Mouse (Mus musculus) heart, adult 2 months (tissue): Measurements from ENCODE around the gene Hspa8. TPM values are rescaled to one million over a fixed set of nuclear protein-coding genes. Genes with fewer than 3 reads are reported as not detected.

Experiments
- DNase-seq, 2 experiments: peaks; one replicate each; pipeline ENCODE4 v3.0.0; 2021
- H3K27ac ChIP-seq: fragments of 200-600 bp; 2 replicates; pipeline ENCODE4 v1.8.1; 2022
- H3K27me3 ChIP-seq: fragments of 200-500 bp; 2 replicates; pipeline ENCODE4 v1.6.1; 2012; ENCODE audit warnings: mild to moderate bottlenecking, low read length, inconsistent platforms, mixed read lengths; ENCODE audit not compliant: control insufficient read depth, insufficient read depth
- H3K36me3 ChIP-seq: fragments of 200-500 bp; 2 replicates; pipeline ENCODE4 v1.6.1; 2012; ENCODE audit warnings: low read length, inconsistent platforms; ENCODE audit not compliant: control insufficient read depth, insufficient read depth
- H3K4me1 ChIP-seq: fragments of 200-500 bp; 2 replicates; pipeline ENCODE4 v1.6.1; 2011; ENCODE audit warnings: low read length; ENCODE audit not compliant: control insufficient read depth, insufficient read depth
- H3K4me3 ChIP-seq: fragments of 200-600 bp; 2 replicates; pipeline ENCODE4 v1.8.1; 2022
- H3K79me2 ChIP-seq: fragments of 200-500 bp; replicated peaks from 2 replicates; pipeline ENCODE4 v1.6.1; 2012; ENCODE audit warnings: mild to moderate bottlenecking, inconsistent platforms, low read length, moderate library complexity, mixed read lengths; ENCODE audit not compliant: control insufficient read depth, insufficient read depth
- H3K9ac ChIP-seq: fragments of 200-500 bp; 2 replicates; pipeline ENCODE4 v1.6.1; 2012; ENCODE audit warnings: low read depth, mild to moderate bottlenecking, control low read depth, inconsistent platforms, low read length, mixed read lengths
- CTCF ChIP-seq: fragments of 200-600 bp; IDR thresholded peaks from 2 replicates; pipeline ENCODE4 v1.8.1; 2022; ENCODE audit warnings: antibody characterized with exemption, mild to moderate bottlenecking, moderate library complexity
- EP300 ChIP-seq: fragments of 200-500 bp; IDR thresholded peaks from 2 replicates; pipeline ENCODE4 v1.6.1; 2011; ENCODE audit warnings: low read depth, low read length, control low read depth; ENCODE audit not compliant: insufficient read depth
- POLR2A ChIP-seq: fragments of 200-500 bp; IDR thresholded peaks from 2 replicates; pipeline ENCODE4 v1.6.1; 2011; ENCODE audit warnings: mild to moderate bottlenecking, low read depth, low read length, control low read depth; ENCODE audit not compliant: insufficient read depth
- WGBS: fragments of 180-500 bp; shearing (Covaris S2); methylation state at CpG from one replicate; pipeline ENCODE4 v1.1.7; 2018; 5-methylcytosine and 5-hydroxymethylcytosine counted together
- intact Hi-C: fragments of 180-260 bp; cut with DNase I; formaldehyde crosslinking; loops from one replicate; pipeline ENCODE4 v1.15.1; 2025
- polyA plus RNA-seq: library from polyadenylated mRNA; depleted of rRNA; stranded (reverse); fragments of >200 nt; gene quantifications from 2 replicates; pipeline ENCODE4 v1.2.3, GENCODE M21; 2012
- total RNA-seq, 2 experiments: library from RNA; stranded (reverse); gene quantifications; 2 replicates each; pipeline ENCODE4 v1.2.3; 2021

Gene Hspa8
- total and polyA plus RNA-seq, 3 experiments, result 1,540 to 2,007 (median 1,554) TPM

GRCm38 (mm10) chr9:40811860-40812259 is 11.1 kb downstream of the Hspa8 start:
- H3K27me3 ChIP-seq, result no peaks in the 10 kb centered on the region
- H3K36me3 ChIP-seq, result peaks cover 8% of the 10 kb centered on the region
- intact Hi-C loops, result no loop called here
- no peak for DNase-seq
- no peaks in the 10 kb centered on the region for H3K79me2 ChIP-seq
- peaks cover 8% of the 10 kb centered on the region for H3K4me1 ChIP-seq
- no peak overlapping the region for H3K9ac ChIP-seq
- TF ChIP-seq CTCF, result peak; percentile 64
- TF ChIP-seq POLR2A, result no peak
- no peak overlapping the region for H3K4me3 ChIP-seq
- 70% methylated on average over 2 of the region's 2 CpGs for WGBS
- no peak overlapping the region; the same call in none of the 2 replicates for H3K27ac ChIP-seq

- H3K4me3 ChIP-seq, result no peak overlapping the region
- H3K36me3 ChIP-seq, result peaks cover 2% of the 10 kb centered on the region; the same call in 1 of the 2 replicates
- H3K4me1 ChIP-seq, result no peaks in the 10 kb centered on the region
- no peaks in the 10 kb centered on the region for H3K79me2 ChIP-seq
- no peak overlapping the region for H3K9ac ChIP-seq
- TF ChIP-seq EP300 (no peak), CTCF (no peak), POLR2A (no peak)
- H3K27me3 ChIP-seq, result no peaks in the 10 kb centered on the region
- DNase-seq, result no peak
- H3K27ac ChIP-seq, result no peak overlapping the region
- intact Hi-C loops, result no loop called here
- WGBS, result 79% methylated on average over 7 of the region's 7 CpGs
Observed at GRCm38 (mm10) chr9:40814060-40814459, 13.3 kb downstream of the Hspa8 start.

GRCm38 (mm10) chr9:40817325-40818028 is 16.7 kb downstream of the Hspa8 start:
- Histone ChIP-seq H3K4me1 (peaks cover 1% of the 10 kb centered on the region; the same call in 1 of the 2 replicates), H3K36me3 (no peaks in the 10 kb centered on the region), H3K27me3 (no peaks in the 10 kb centered on the region), H3K27ac (no peak overlapping the region), H3K4me3 (no peak overlapping the region), H3K9ac (no peak overlapping the region), H3K79me2 (no peaks in the 10 kb centered on the region)
- TF ChIP-seq CTCF, result no peak
- TF ChIP-seq EP300, result no peak
- TF ChIP-seq POLR2A, result no peak
- DNase-seq, result no peak
- intact Hi-C loops, result no loop called here
- 85% methylated on average over 5 of the region's 5 CpGs for WGBS

GRCm38 (mm10) chr9:40825601-40826000 is 24.8 kb downstream of the Hspa8 start:
- intact Hi-C loops, result no loop called here
- H3K36me3 ChIP-seq, result no peaks in the 10 kb centered on the region
- TF ChIP-seq EP300 (no peak), CTCF (no peak), POLR2A (no peak)
- DNase-seq, result no peak
- 38% methylated on average over 6 of the region's 6 CpGs for WGBS
- H3K27ac ChIP-seq, result no peak overlapping the region
- H3K9ac ChIP-seq, result no peak overlapping the region
- no peak overlapping the region for H3K4me3 ChIP-seq
- H3K27me3 ChIP-seq, result no peaks in the 10 kb centered on the region
- no peaks in the 10 kb centered on the region for H3K79me2 ChIP-seq
- H3K4me1 ChIP-seq, result peaks cover 1% of the 10 kb centered on the region; the same call in 1 of the 2 replicates

- Histone ChIP-seq H3K27me3 (no peaks in the 10 kb centered on the region), H3K4me3 (no peak overlapping the region), H3K9ac (no peak overlapping the region), H3K36me3 (no peaks in the 10 kb centered on the region), H3K4me1 (no peaks in the 10 kb centered on the region), H3K79me2 (no peaks in the 10 kb centered on the region), H3K27ac (no peak overlapping the region)
- intact Hi-C loops, result no loop called here
- TF ChIP-seq EP300 (no peak), POLR2A (no peak), CTCF (no peak)
- WGBS, result 68% methylated on average over 4 of the region's 4 CpGs
- DNase-seq, result no peak
Observed at GRCm38 (mm10) chr9:40827366-40827765, 26.6 kb downstream of the Hspa8 start.

GRCm38 (mm10) chr9:40834569-40834968 is 33.8 kb downstream of the Hspa8 start:
- H3K79me2 ChIP-seq, result no peaks in the 10 kb centered on the region
- H3K4me3 ChIP-seq, result no peak overlapping the region
- DNase-seq, result peak; percentile 66 to 83
- H3K4me1 ChIP-seq, result no peaks in the 10 kb centered on the region; the same call in 1 of the 2 replicates
- H3K9ac ChIP-seq, result no peak overlapping the region
- 5% methylated on average over 12 of the region's 12 CpGs for WGBS
- H3K36me3 ChIP-seq, result no peaks in the 10 kb centered on the region
- intact Hi-C loops, result loop anchor here (1.0 to 10.0 kb wide), 4 partner anchors 38 to 358 kb away; partner anchors contain the start of gene Bsx
- no peaks in the 10 kb centered on the region for H3K27me3 ChIP-seq
- TF ChIP-seq EP300 (peak; percentile 43; the same call in 1 of the 2 replicates), CTCF (peak; percentile 96), POLR2A (no peak)
- H3K27ac ChIP-seq, result no peak overlapping the region
